Mouse (Mus musculus): ENCODE results near the gene Zfp867.

Zfp867 gene

GRCm38 (mm10) chr11:59458973-59459372, 13.3 kb downstream of the Zfp867 start:
- DNase-seq: peak; percentile 68 to 90

GRCm38 (mm10) chr11:59456891-59457290, 15.4 kb downstream of the Zfp867 start:
- DNase-seq: no peak

GRCm38 (mm10) chr11:59456346-59456745, 15.9 kb downstream of the Zfp867 start:
- no peak for DNase-seq

- no peak for DNase-seq
Measured at GRCm38 (mm10) chr11:59451086-59451485, 21.2 kb downstream of the Zfp867 start, which contains the start of gene Snap47. Gene Snap47 (minus strand): TSS chr11:59451186.

GRCm38 (mm10) chr11:59450230-59450771, 22.0 kb downstream of the Zfp867 start:
- DNase-seq: peak in 1 of 2 experiments; percentile 21

GRCm38 (mm10) chr11:59449741-59450229, 22.5 kb downstream of the Zfp867 start, which contains the start of gene Jmjd4:
Gene Jmjd4 (plus strand): TSS chr11:59450045.
- peak; percentile 92 to 95 for DNase-seq

GRCm38 (mm10) chr11:59443102-59443501, 29.2 kb downstream of the Zfp867 start:
- DNase-seq: no peak

- DNase-seq: no peak
Measured at GRCm38 (mm10) chr11:59437954-59438353, 34.3 kb downstream of the Zfp867 start.

GRCm38 (mm10) chr11:59432261-59432660, 40.0 kb downstream of the Zfp867 start:
- DNase-seq: peak in 1 of 2 experiments; percentile 33

- DNase-seq: peak; percentile 21 to 41
Measured at GRCm38 (mm10) chr11:59429959-59430358, 42.3 kb downstream of the Zfp867 start.

- DNase-seq: peak; percentile 38
Measured at GRCm38 (mm10) chr11:59428057-59428660, 44.1 kb downstream of the Zfp867 start.

GRCm38 (mm10) chr11:59425671-59426101, 46.6 kb downstream of the Zfp867 start:
- peak in 1 of 2 experiments; percentile 23 for DNase-seq

- no peak for DNase-seq
Measured at GRCm38 (mm10) chr11:59423010-59423588, 49.2 kb downstream of the Zfp867 start.

GRCm38 (mm10) chr11:59421967-59422366, 50.3 kb downstream of the Zfp867 start:
- peak in 1 of 2 experiments; percentile 19 for DNase-seq

- DNase-seq: peak in 1 of 2 experiments; percentile 26
Measured at GRCm38 (mm10) chr11:59421436-59421835, 50.8 kb downstream of the Zfp867 start.

GRCm38 (mm10) chr11:59418708-59419107, 53.6 kb downstream of the Zfp867 start:
- DNase-seq: no peak

GRCm38 (mm10) chr11:59412999-59413863, 59.0 kb downstream of the Zfp867 start:
- DNase-seq: no peak

- no peak for DNase-seq
Measured at GRCm38 (mm10) chr11:59412058-59412457, 60.2 kb downstream of the Zfp867 start.

All from kidney, postnatal 36 days (tissue).